Mouse (Mus musculus) heart, embryonic 16.5 days (tissue): ENCODE measurements around the gene Rps26. TPM values are rescaled to one million over a fixed set of nuclear protein-coding genes. Genes with fewer than 3 reads are reported as not detected.

Source experiments
- ATAC-seq: fragments of 200-750 bp; cut with Nextera tagmentation; replicated peaks from 2 replicates; pipeline ENCODE4 v1.8.0; 2017; ENCODE audit warnings: moderate number of reproducible peaks; ENCODE audit not compliant: insufficient read depth, low FRiP score; ENCODE audit errors: extremely low read depth
- H3K27ac ChIP-seq: fragments of 300-500 bp; sonication (generic); 2 replicates; pipeline ENCODE4 v1.5.1; 2014; ENCODE audit warnings: mild to moderate bottlenecking, low read length, control low read depth, moderate library complexity
- H3K27me3 ChIP-seq: fragments of 300-500 bp; sonication (generic); 2 replicates; pipeline ENCODE4 v1.6.1; 2014; ENCODE audit warnings: low read length, mixed read lengths; ENCODE audit not compliant: control insufficient read depth, insufficient read depth
- H3K36me3 ChIP-seq: fragments of 300-500 bp; sonication (generic); 2 replicates; pipeline ENCODE4 v1.6.1; 2014; ENCODE audit not compliant: control insufficient read depth, insufficient read depth
- H3K4me1 ChIP-seq: fragments of 300-500 bp; sonication (generic); 2 replicates; pipeline ENCODE4 v1.6.1; 2014; ENCODE audit warnings: low read length, mixed read lengths; ENCODE audit not compliant: control insufficient read depth, insufficient read depth
- H3K4me2 ChIP-seq: fragments of 300-500 bp; sonication (generic); 2 replicates; pipeline ENCODE4 v1.6.1; 2014; ENCODE audit warnings: low read depth, mild to moderate bottlenecking, control low read depth, low read length
- H3K4me3 ChIP-seq: fragments of 300-500 bp; sonication (generic); 2 replicates; pipeline ENCODE4 v1.5.1; 2014; ENCODE audit warnings: mild to moderate bottlenecking, control low read depth, low read length
- H3K9ac ChIP-seq: fragments of 300-500 bp; sonication (generic); 2 replicates; pipeline ENCODE4 v1.6.1; 2014; ENCODE audit warnings: low read length, control low read depth
- H3K9me3 ChIP-seq: fragments of 300-500 bp; sonication (generic); replicated peaks from 2 replicates; pipeline ENCODE4 v1.6.1; 2016; ENCODE audit warnings: low read length; ENCODE audit not compliant: control insufficient read depth
- WGBS: fragments of 180-500 bp; shearing (Covaris S2); extraction: QIAGEN DNeasy Blood & Tissue Kit; methylation state at CpG from one replicate; pipeline ENCODE4 v1.1.7; 2014; 5-methylcytosine and 5-hydroxymethylcytosine counted together
- polyA plus RNA-seq: library from polyadenylated mRNA; unstranded; fragments of >200 nt; fragmentation: Nextera tagmentation; extraction: Ambion mirVana; gene quantifications from 2 replicates; pipeline ENCODE4 v1.2.1, GENCODE M21; 2015

Gene Rps26
- polyA plus RNA-seq, 1 experiment from 2014 or later, result 316 TPM

- Histone ChIP-seq H3K4me1 (peaks cover 7% of the 10 kb centered on the region), H3K4me2 (no peak overlapping the region), H3K27me3 (peaks cover 7% of the 10 kb centered on the region; the same call in 1 of the 2 replicates), H3K4me3 (no peak overlapping the region), H3K9me3 (no peaks in the 10 kb centered on the region), H3K36me3 (no peaks in the 10 kb centered on the region), H3K27ac (no peak overlapping the region), H3K9ac (peak overlapping the region; percentile 23; the same call in 1 of the 2 replicates)
- 53% methylated on average over 4 of the region's 4 CpGs for WGBS
- ATAC-seq, result no peak
Measured at GRCm38 (mm10) chr10:128587120-128587519, 39.4 kb downstream of the Rps26 start.

- no peak for ATAC-seq
- Histone ChIP-seq H3K9ac (peak overlapping the region; percentile 23; the same call in 1 of the 2 replicates), H3K27ac (no peak overlapping the region), H3K4me3 (no peak overlapping the region), H3K36me3 (no peaks in the 10 kb centered on the region), H3K4me1 (peaks cover 7% of the 10 kb centered on the region), H3K9me3 (no peaks in the 10 kb centered on the region), H3K4me2 (no peak overlapping the region), H3K27me3 (peaks cover 7% of the 10 kb centered on the region; the same call in 1 of the 2 replicates)
- 28% methylated on average over 1 of the region's 1 CpGs for WGBS
Measured at GRCm38 (mm10) chr10:128586546-128586945, 40.0 kb downstream of the Rps26 start.

GRCm38 (mm10) chr10:128584386-128584785, 42.2 kb downstream of the Rps26 start:
- Histone ChIP-seq H3K9ac (no peak overlapping the region), H3K9me3 (no peaks in the 10 kb centered on the region), H3K27me3 (peaks cover 7% of the 10 kb centered on the region; the same call in 1 of the 2 replicates), H3K4me2 (peak overlapping the region; percentile 56), H3K36me3 (no peaks in the 10 kb centered on the region), H3K27ac (no peak overlapping the region), H3K4me3 (no peak overlapping the region), H3K4me1 (peaks cover 7% of the 10 kb centered on the region)
- no peak for ATAC-seq
- 19% methylated on average over 4 of the region's 4 CpGs for WGBS

GRCm38 (mm10) chr10:128583644-128584043, 42.9 kb downstream of the Rps26 start:
- Histone ChIP-seq H3K27me3 (peaks cover 3% of the 10 kb centered on the region; the same call in 1 of the 2 replicates), H3K9me3 (no peaks in the 10 kb centered on the region), H3K4me2 (peak overlapping the region; percentile 56), H3K36me3 (no peaks in the 10 kb centered on the region), H3K4me1 (peaks cover 7% of the 10 kb centered on the region), H3K4me3 (peak overlapping the region; percentile 41), H3K27ac (peak overlapping the region; percentile 80), H3K9ac (peak overlapping the region; percentile 67)
- WGBS, result 13% methylated on average over 7 of the region's 7 CpGs
- peak; percentile 90 for ATAC-seq

- no peak overlapping the region for H3K4me2 ChIP-seq
- H3K4me1 ChIP-seq, result peaks cover 4% of the 10 kb centered on the region
- no peak overlapping the region for H3K4me3 ChIP-seq
- H3K36me3 ChIP-seq, result peaks cover 3% of the 10 kb centered on the region; the same call in 1 of the 2 replicates
- no peak overlapping the region for H3K9ac ChIP-seq
- no peaks in the 10 kb centered on the region for H3K27me3 ChIP-seq
- ATAC-seq, result no peak
- no peak overlapping the region for H3K27ac ChIP-seq
- H3K9me3 ChIP-seq, result no peaks in the 10 kb centered on the region; the same call in 1 of the 2 replicates
- 76% methylated on average over 4 of the region's 4 CpGs for WGBS
Measured at GRCm38 (mm10) chr10:128579731-128580130, 46.8 kb downstream of the Rps26 start.

- Histone ChIP-seq H3K4me1 (peaks cover 4% of the 10 kb centered on the region), H3K27ac (no peak overlapping the region), H3K4me3 (no peak overlapping the region), H3K9ac (no peak overlapping the region), H3K36me3 (peaks cover 3% of the 10 kb centered on the region; the same call in 1 of the 2 replicates), H3K27me3 (no peaks in the 10 kb centered on the region), H3K4me2 (no peak overlapping the region), H3K9me3 (no peaks in the 10 kb centered on the region; the same call in 1 of the 2 replicates)
- ATAC-seq, result no peak
- 85% methylated on average over 3 of the region's 3 CpGs for WGBS
Measured at GRCm38 (mm10) chr10:128579298-128579697, 47.2 kb downstream of the Rps26 start.

- Histone ChIP-seq H3K27me3 (no peaks in the 10 kb centered on the region), H3K27ac (no peak overlapping the region), H3K9me3 (no peaks in the 10 kb centered on the region; the same call in 1 of the 2 replicates), H3K9ac (no peak overlapping the region), H3K4me1 (no peaks in the 10 kb centered on the region), H3K4me3 (no peak overlapping the region), H3K36me3 (peaks cover 3% of the 10 kb centered on the region; the same call in 1 of the 2 replicates), H3K4me2 (no peak overlapping the region)
- WGBS, result 74% methylated on average over 11 of the region's 11 CpGs
- no peak for ATAC-seq
Measured at GRCm38 (mm10) chr10:128578330-128578729, 48.2 kb downstream of the Rps26 start.

- Histone ChIP-seq H3K4me1 (no peaks in the 10 kb centered on the region), H3K27me3 (no peaks in the 10 kb centered on the region), H3K4me2 (no peak overlapping the region), H3K27ac (no peak overlapping the region), H3K4me3 (no peak overlapping the region), H3K36me3 (peaks cover 6% of the 10 kb centered on the region; the same call in 1 of the 2 replicates), H3K9ac (no peak overlapping the region), H3K9me3 (no peaks in the 10 kb centered on the region; the same call in 1 of the 2 replicates)
- WGBS, result 92% methylated on average over 2 of the region's 2 CpGs
- ATAC-seq, result no peak
Measured at GRCm38 (mm10) chr10:128575063-128575462, 51.5 kb downstream of the Rps26 start.
